Mouse (Mus musculus) olfactory bulb, adult 2 months (tissue): ENCODE data around the gene Sppl3.

Experiments
- CTCF ChIP-seq: fragments of 200-500 bp; IDR thresholded peaks from 2 replicates; pipeline ENCODE4 v1.5.1; 2012; ENCODE audit warnings: low read depth, mild to moderate bottlenecking, low read length, moderate library complexity; ENCODE audit not compliant: insufficient read depth
- POLR2A ChIP-seq: fragments of 200-500 bp; IDR thresholded peaks from 2 replicates; pipeline ENCODE4 v1.6.1; 2012; ENCODE audit warnings: mild to moderate bottlenecking, low read depth, low read length, moderate library complexity; ENCODE audit not compliant: insufficient read depth

DNA sequence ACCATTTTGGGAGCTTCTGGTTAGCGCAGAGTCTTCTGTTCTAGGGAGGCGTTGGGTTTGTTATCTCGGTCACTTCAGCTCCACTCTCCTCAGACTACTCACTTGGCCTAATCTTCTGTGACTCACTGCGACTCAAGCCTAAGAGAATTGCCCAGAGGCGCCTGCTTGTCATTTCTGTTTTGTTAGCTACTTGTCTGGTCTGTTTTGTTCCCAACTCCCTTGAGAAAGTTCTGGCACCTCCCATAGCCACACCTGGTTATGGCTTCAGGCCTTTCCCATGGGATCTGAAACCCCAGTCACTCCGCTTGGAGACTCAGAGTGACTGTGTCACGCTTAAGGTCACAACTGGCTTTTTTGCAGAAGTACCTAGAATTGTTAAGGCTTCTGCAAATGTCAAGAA, 2.6 kb upstream of the Sppl3 start:
- TF ChIP-seq CTCF: no peak
- no peak for TF ChIP-seq POLR2A
